Mouse (Mus musculus): Measurements from ENCODE around the gene Tbxa2r. TPM values are rescaled to one million over a fixed set of nuclear protein-coding genes. Genes with fewer than 3 reads are reported as not detected.
A peak's percentile ranks its signal among the peaks of the same experiment; 100 is the strongest.

Tbxa2r gene
- polyA plus RNA-seq, 2 experiments = 9.2 to 10.8 TPM

DNA sequence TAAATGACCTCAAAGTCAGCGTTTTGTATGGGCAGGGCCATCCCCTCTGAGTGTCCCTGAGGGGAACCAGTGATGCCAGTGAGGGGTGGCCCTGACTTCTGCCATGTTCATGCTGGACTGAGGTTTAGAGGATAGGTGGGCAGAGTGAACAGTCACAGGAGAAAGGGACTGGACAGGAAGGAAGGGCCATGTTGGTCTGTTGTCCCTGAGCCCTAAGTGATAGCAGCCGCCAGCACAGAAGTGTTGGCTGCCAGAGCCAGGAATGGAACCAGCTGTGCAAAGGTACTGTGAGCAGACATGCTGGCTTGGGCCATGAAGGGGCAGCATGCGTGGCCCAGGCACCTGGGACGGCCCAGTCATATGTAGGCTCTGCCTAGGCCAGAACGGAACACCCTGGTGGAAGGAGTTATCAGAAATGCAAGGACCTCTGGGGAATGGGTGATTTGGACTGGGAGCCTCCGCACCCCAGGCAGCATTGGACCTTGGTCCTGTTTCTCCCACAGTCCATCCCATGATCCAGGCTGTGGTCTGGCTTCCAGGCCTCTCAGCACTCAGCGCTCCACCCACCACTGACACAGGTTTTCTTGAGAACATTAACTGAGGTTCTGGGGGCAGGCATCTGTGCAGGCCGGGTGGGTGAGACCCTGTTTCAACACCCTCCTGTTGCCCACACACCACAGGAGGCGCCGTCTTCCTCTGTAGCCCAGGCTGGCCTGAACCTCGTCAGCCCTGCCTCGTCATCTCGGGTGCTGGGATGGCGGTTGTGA lies 28.8 kb upstream of the Tbxa2r start:
- H3K4me2 ChIP-seq (replicated peaks; ENCODE audit: low read depth, low read length, severe bottlenecking) = no peak overlapping the region
- H3K9ac ChIP-seq (ENCODE audit: low read depth, low read length, severe bottlenecking) = no peak overlapping the region
- no peak overlapping the region for H3K27ac ChIP-seq (replicated peaks; ENCODE audit: low read depth, low read length)
- 88% methylated on average over 14 of the region's 14 CpGs for WGBS
- no peaks in the 10 kb centered on the region for H3K9me3 ChIP-seq (ENCODE audit: control insufficient read depth, low read length)
- DNase-seq (ENCODE audit: low spot score) (no peak), ATAC-seq (ENCODE audit: low FRiP score, low read depth) (no peak)
- no peak overlapping the region for H3K4me3 ChIP-seq (replicated peaks; ENCODE audit: low read length)
- H3K27me3 ChIP-seq (ENCODE audit: control insufficient read depth, insufficient read depth, low read length) = no peaks in the 10 kb centered on the region
- no peak for TF ChIP-seq POLR2A (IDR thresholded peaks at IDR 0.05; ENCODE audit: borderline replicate concordance, extremely low read depth, insufficient read depth, insufficient read length)
- peaks cover 2% of the 10 kb centered on the region; the same call in 1 of the 2 replicates for H3K4me1 ChIP-seq (ENCODE audit: control insufficient read depth, insufficient read depth, low read length)
- 0 out of 2 replicates have a peak, but pooled peaks cover 3% of the 10 kb centered on the region for H3K36me3 ChIP-seq (ENCODE audit: control insufficient read depth, insufficient read depth, low read length)

DNA sequence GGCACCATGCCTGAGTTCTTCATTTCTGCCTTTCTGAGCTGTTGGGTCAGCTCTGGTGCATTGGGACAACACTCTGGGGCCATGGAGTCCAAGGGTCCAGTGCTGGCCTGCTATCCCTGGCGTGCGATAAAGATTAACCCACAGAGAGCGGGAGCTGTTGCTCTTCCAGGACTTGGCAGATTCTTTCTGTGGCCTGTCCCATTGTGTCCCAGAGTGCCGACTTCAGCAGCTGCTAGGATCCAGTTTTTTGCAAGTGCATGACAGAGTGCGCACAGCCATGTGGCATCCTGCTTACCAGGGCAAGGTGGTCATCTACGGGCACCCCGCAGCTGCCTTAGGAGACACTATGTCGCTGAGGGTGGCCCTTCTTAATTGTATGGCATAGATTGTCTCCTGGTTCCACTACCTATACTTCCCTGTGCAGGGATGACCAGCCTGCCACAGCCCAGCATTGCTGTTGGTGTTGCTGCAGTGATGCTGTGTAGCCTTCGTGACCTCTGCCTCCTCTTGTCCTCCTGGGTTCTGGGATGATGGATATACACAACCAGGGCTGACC lies 28.1 kb upstream of the Tbxa2r start:
- no peak for TF ChIP-seq POLR2A (IDR thresholded peaks at IDR 0.05; ENCODE audit: borderline replicate concordance, extremely low read depth, insufficient read depth, insufficient read length)
- H3K4me2 ChIP-seq (replicated peaks; ENCODE audit: low read depth, low read length, severe bottlenecking) = no peak overlapping the region
- no peaks in the 10 kb centered on the region for H3K27me3 ChIP-seq (ENCODE audit: control insufficient read depth, insufficient read depth, low read length)
- no peak overlapping the region for H3K4me3 ChIP-seq (replicated peaks; ENCODE audit: low read length)
- H3K36me3 ChIP-seq (ENCODE audit: control insufficient read depth, insufficient read depth, low read length) = peaks cover 4% of the 10 kb centered on the region; the same call in 1 of the 2 replicates
- H3K9ac ChIP-seq (ENCODE audit: low read depth, low read length, severe bottlenecking) = no peak overlapping the region
- ATAC-seq (ENCODE audit: low FRiP score, low read depth) (no peak), DNase-seq (ENCODE audit: low spot score) (no peak)
- H3K4me1 ChIP-seq (ENCODE audit: control insufficient read depth, insufficient read depth, low read length) = no peaks in the 10 kb centered on the region
- no peak overlapping the region for H3K27ac ChIP-seq (replicated peaks; ENCODE audit: low read depth, low read length)
- no peaks in the 10 kb centered on the region for H3K9me3 ChIP-seq (ENCODE audit: control insufficient read depth, low read length)
- 84% methylated on average over 9 of the region's 9 CpGs for WGBS

DNA sequence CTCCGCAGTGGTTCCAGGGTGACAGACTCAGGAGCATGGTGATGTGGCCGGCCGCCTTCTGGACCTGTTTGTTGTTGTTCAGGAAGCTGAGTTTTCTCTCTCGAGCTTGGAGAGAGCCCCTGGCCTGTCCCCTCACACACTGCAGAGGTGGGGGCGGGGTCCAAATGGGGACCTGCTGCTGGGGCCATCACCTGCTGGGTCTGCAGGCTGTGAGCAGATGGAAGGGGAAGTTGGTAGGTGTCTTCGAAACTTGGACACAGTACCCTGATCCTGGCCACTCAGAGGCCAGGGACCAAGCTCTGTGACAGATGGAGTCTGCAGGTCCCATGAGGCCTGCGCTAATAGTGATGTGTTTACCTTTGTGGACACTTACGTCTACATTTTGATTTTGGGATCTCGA lies 27.2 kb upstream of the Tbxa2r start:
- TF ChIP-seq POLR2A (IDR thresholded peaks at IDR 0.05; ENCODE audit: borderline replicate concordance, extremely low read depth, insufficient read depth, insufficient read length) = no peak
- Histone ChIP-seq H3K27ac (replicated peaks; ENCODE audit: low read depth, low read length) (no peak overlapping the region), H3K9me3 (ENCODE audit: control insufficient read depth, low read length) (no peaks in the 10 kb centered on the region), H3K9ac (ENCODE audit: low read depth, low read length, severe bottlenecking) (no peak overlapping the region), H3K4me3 (replicated peaks; ENCODE audit: low read length) (no peak overlapping the region), H3K36me3 (ENCODE audit: control insufficient read depth, insufficient read depth, low read length) (peaks cover 12% of the 10 kb centered on the region), H3K4me1 (ENCODE audit: control insufficient read depth, insufficient read depth, low read length) (no peaks in the 10 kb centered on the region), H3K4me2 (replicated peaks; ENCODE audit: low read depth, low read length, severe bottlenecking) (no peak overlapping the region), H3K27me3 (ENCODE audit: control insufficient read depth, insufficient read depth, low read length) (no peaks in the 10 kb centered on the region)
- ATAC-seq (ENCODE audit: low FRiP score, low read depth) (no peak), DNase-seq (ENCODE audit: low spot score) (no peak)
- WGBS = 83% methylated on average over 9 of the region's 9 CpGs

DNA sequence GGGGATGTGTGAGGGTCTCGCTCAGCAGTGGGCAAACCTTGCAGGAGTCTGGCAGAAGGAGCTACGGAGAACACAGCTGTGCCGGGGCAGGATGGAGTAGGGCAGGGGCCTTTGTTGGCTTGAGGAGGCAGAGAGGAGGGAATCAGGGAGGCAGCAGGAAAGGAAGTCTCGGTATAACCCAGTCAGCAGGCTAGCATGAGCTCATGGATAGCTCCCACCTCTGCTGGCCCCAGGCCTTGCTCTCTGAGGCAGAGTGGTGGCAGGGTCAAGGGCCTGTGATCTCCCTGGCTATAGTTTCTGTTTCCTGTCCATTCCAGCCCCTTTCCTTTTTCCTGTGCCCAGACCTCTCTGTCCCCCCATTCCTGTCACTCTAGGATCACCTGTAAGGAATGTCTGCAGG lies 26.2 kb upstream of the Tbxa2r start:
- no peaks in the 10 kb centered on the region for H3K4me1 ChIP-seq (ENCODE audit: control insufficient read depth, insufficient read depth, low read length)
- H3K27me3 ChIP-seq (ENCODE audit: control insufficient read depth, insufficient read depth, low read length) = no peaks in the 10 kb centered on the region
- no peak overlapping the region for H3K4me2 ChIP-seq (replicated peaks; ENCODE audit: low read depth, low read length, severe bottlenecking)
- H3K9ac ChIP-seq (ENCODE audit: low read depth, low read length, severe bottlenecking) = 0 out of 2 replicates have a peak overlapping the region, but pooled peaks have one; percentile 12
- no peak for ATAC-seq (ENCODE audit: low FRiP score, low read depth)
- no peak overlapping the region for H3K27ac ChIP-seq (replicated peaks; ENCODE audit: low read depth, low read length)
- 71% methylated on average over 4 of the region's 4 CpGs for WGBS
- H3K9me3 ChIP-seq (ENCODE audit: control insufficient read depth, low read length) = no peaks in the 10 kb centered on the region
- DNase-seq (ENCODE audit: low spot score) = no peak
- peaks cover 22% of the 10 kb centered on the region for H3K36me3 ChIP-seq (ENCODE audit: control insufficient read depth, insufficient read depth, low read length)
- TF ChIP-seq POLR2A (IDR thresholded peaks at IDR 0.05; ENCODE audit: borderline replicate concordance, extremely low read depth, insufficient read depth, insufficient read length) = no peak
- no peak overlapping the region for H3K4me3 ChIP-seq (replicated peaks; ENCODE audit: low read length)

DNA sequence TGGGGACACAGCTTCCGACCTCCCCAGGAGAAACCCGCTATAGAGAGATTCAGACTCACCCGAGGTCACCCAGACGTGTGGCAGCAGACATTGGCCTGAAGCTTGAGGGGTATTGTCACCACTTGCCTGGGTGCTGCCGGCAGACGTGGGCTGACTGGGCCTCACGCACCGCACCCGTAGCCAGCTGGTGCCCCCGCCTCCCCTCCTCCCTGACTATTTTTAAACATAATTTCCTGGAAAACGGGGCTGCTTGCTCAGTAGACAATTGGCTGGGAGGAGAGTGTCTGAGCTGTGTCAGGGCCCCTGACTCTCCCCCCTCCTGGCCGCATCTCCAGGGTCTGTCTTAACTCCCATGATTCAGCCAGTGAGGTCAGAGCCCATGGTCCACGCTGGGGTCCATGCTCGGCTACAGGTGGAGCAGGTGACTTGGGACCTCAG lies 25.7 kb upstream of the Tbxa2r start:
- WGBS = 70% methylated on average over 14 of the region's 14 CpGs
- Histone ChIP-seq H3K4me3 (replicated peaks; ENCODE audit: low read length) (no peak overlapping the region), H3K27me3 (ENCODE audit: control insufficient read depth, insufficient read depth, low read length) (no peaks in the 10 kb centered on the region), H3K9ac (ENCODE audit: low read depth, low read length, severe bottlenecking) (0 out of 2 replicates have a peak overlapping the region, but pooled peaks have one; percentile 12), H3K36me3 (ENCODE audit: control insufficient read depth, insufficient read depth, low read length) (peaks cover 27% of the 10 kb centered on the region), H3K4me2 (replicated peaks; ENCODE audit: low read depth, low read length, severe bottlenecking) (no peak overlapping the region), H3K4me1 (ENCODE audit: control insufficient read depth, insufficient read depth, low read length) (no peaks in the 10 kb centered on the region), H3K9me3 (ENCODE audit: control insufficient read depth, low read length) (no peaks in the 10 kb centered on the region), H3K27ac (replicated peaks; ENCODE audit: low read depth, low read length) (no peak overlapping the region)
- ATAC-seq (ENCODE audit: low FRiP score, low read depth) (no peak), DNase-seq (ENCODE audit: low spot score) (no peak)
- no peak for TF ChIP-seq POLR2A (IDR thresholded peaks at IDR 0.05; ENCODE audit: borderline replicate concordance, extremely low read depth, insufficient read depth, insufficient read length)

All from limb, embryonic 14.5 days (tissue).